Mouse (Mus musculus) MEL (cell line): ENCODE results near the gene Inpp5b. TPM values are rescaled to one million over a fixed set of nuclear protein-coding genes. Genes with fewer than 3 reads are reported as not detected.

Experiments
- DNase-seq: peaks from one replicate; pipeline ENCODE4 v3.0.0; 2011; ENCODE audit warnings: low read depth, low spot score
- H3K27ac ChIP-seq: 2 replicates; pipeline ENCODE4 v1.5.1; 2012; ENCODE audit warnings: low read depth, mild to moderate bottlenecking, control low read depth, low read length, moderate library complexity; ENCODE audit not compliant: control insufficient read depth
- H3K27me3 ChIP-seq, 2 experiments: fragments of 150-350 bp in 1 of 2; sonication (generic) in 1 of 2; 2 replicates each; pipeline ENCODE4 v1.6.1; 2012; ENCODE audit warnings: low read length in 2 of 2, mild to moderate bottlenecking in 2 of 2, improper control_type of control experiment in 1 of 2, moderate library complexity in 1 of 2; ENCODE audit not compliant: insufficient read depth in 2 of 2, control insufficient read depth in 1 of 2
- H3K36me3 ChIP-seq, 2 experiments: 2 replicates each; pipeline ENCODE4 v1.6.1; 2012 to 2014; ENCODE audit warnings: low read length in 2 of 2, improper control_type of control experiment in 1 of 2, inconsistent platforms in 1 of 2, mild to moderate bottlenecking in 1 of 2; ENCODE audit not compliant: insufficient read depth in 2 of 2, control insufficient read depth in 1 of 2
- H3K4me1 ChIP-seq, 2 experiments: fragments of 150-350 bp in 1 of 2; sonication (generic) in 1 of 2; 2 replicates each; pipeline ENCODE4 v1.6.1; 2012; ENCODE audit warnings: low read length in 2 of 2, improper control_type of control experiment in 1 of 2, mild to moderate bottlenecking in 1 of 2; ENCODE audit not compliant: insufficient read depth in 2 of 2, control insufficient read depth in 1 of 2
- H3K4me3 ChIP-seq, 2 experiments: fragments of 150-350 bp in 1 of 2; sonication (generic) in 1 of 2; 2 replicates each; pipeline ENCODE4 v1.5.1; 2012; ENCODE audit warnings: low read depth in 2 of 2, low read length in 2 of 2, mild to moderate bottlenecking in 2 of 2, moderate library complexity in 2 of 2, control low read depth in 1 of 2, improper control_type of control experiment in 1 of 2; ENCODE audit not compliant: control insufficient read depth in 1 of 2, insufficient read depth in 1 of 2
- H3K79me2 ChIP-seq: 2 replicates; pipeline ENCODE4 v1.6.1; 2012; ENCODE audit warnings: mild to moderate bottlenecking, low read length, moderate library complexity; ENCODE audit not compliant: control insufficient read depth, poor library complexity, insufficient read depth
- H3K9ac ChIP-seq: 2 replicates; pipeline ENCODE4 v1.6.1; 2012; ENCODE audit warnings: low read depth, mild to moderate bottlenecking, control low read depth, low read length, moderate library complexity; ENCODE audit not compliant: control insufficient read depth, poor library complexity, severe bottlenecking
- H3K9me3 ChIP-seq: fragments of 150-350 bp; sonication (generic); replicated peaks from 2 replicates; pipeline ENCODE4 v1.6.1; 2012; ENCODE audit warnings: mild to moderate bottlenecking, low read length, improper control_type of control experiment, moderate library complexity; ENCODE audit not compliant: insufficient read depth
- BHLHE40 ChIP-seq: IDR thresholded peaks from 2 replicates; pipeline ENCODE4 v1.6.1; 2012; ENCODE audit warnings: low read depth, mild to moderate bottlenecking, inconsistent platforms, low read length, improper control_type of control experiment, borderline replicate concordance
- CHD1 ChIP-seq: IDR thresholded peaks from 2 replicates; pipeline ENCODE4 v1.6.1; 2012; ENCODE audit warnings: low read depth, mild to moderate bottlenecking, inconsistent platforms, low read length, improper control_type of control experiment
- E2F4 ChIP-seq: IDR thresholded peaks from 2 replicates; pipeline ENCODE4 v1.6.1; 2011; ENCODE audit warnings: low read depth, low read length, improper control_type of control experiment, borderline replicate concordance
- ELF1 ChIP-seq: IDR thresholded peaks from 2 replicates; pipeline ENCODE4 v1.6.1; 2014; ENCODE audit warnings: low read depth, mild to moderate bottlenecking, inconsistent platforms, low read length, improper control_type of control experiment, moderate library complexity
- EP300 ChIP-seq, 2 experiments: IDR thresholded peaks; 2 replicates each; pipeline ENCODE4 v1.6.1; 2011; ENCODE audit warnings: improper control_type of control experiment in 2 of 2, low read length in 2 of 2, low read depth in 1 of 2, mild to moderate bottlenecking in 1 of 2
- GABPA ChIP-seq: IDR thresholded peaks from 2 replicates; pipeline ENCODE4 v1.6.1; 2012; ENCODE audit warnings: low read depth, mild to moderate bottlenecking, inconsistent platforms, low read length, improper control_type of control experiment, moderate library complexity
- GATA1 ChIP-seq: IDR thresholded peaks from 2 replicates; pipeline ENCODE4 v1.6.1; 2011; ENCODE audit warnings: low read depth, low read length, improper control_type of control experiment
- KAT2A ChIP-seq: conservative IDR thresholded peaks from 2 replicates; pipeline ENCODE4 v1.6.1; 2012; ENCODE audit warnings: low read depth, low read length, improper control_type of control experiment, inconsistent platforms
- MAZ ChIP-seq: IDR thresholded peaks from 2 replicates; pipeline ENCODE4 v1.6.1; 2012; ENCODE audit warnings: low read depth, mild to moderate bottlenecking, inconsistent platforms, low read length, improper control_type of control experiment
- MXI1 ChIP-seq: IDR thresholded peaks from 2 replicates; pipeline ENCODE4 v1.6.1; 2011; ENCODE audit warnings: mild to moderate bottlenecking, low read depth, low read length, improper control_type of control experiment
- POLR2A ChIP-seq, 2 experiments: IDR thresholded peaks; 2 replicates each; pipeline ENCODE4 v1.6.1; 2011 to 2012; ENCODE audit warnings: low read length in 2 of 2, mild to moderate bottlenecking in 2 of 2, control low read depth in 1 of 2, improper control_type of control experiment in 1 of 2, low read depth in 1 of 2, moderate library complexity in 1 of 2; ENCODE audit not compliant: control insufficient read depth in 1 of 2, insufficient read depth in 1 of 2, poor library complexity in 1 of 2
- RAD21 ChIP-seq: IDR thresholded peaks from 2 replicates; pipeline ENCODE4 v1.6.1; 2011; ENCODE audit warnings: mild to moderate bottlenecking, low read depth, low read length, improper control_type of control experiment
- RCOR1 ChIP-seq: IDR thresholded peaks from 2 replicates; pipeline ENCODE4 v1.6.1; 2012; ENCODE audit warnings: low read depth, mild to moderate bottlenecking, inconsistent platforms, low read length, improper control_type of control experiment
- TBP ChIP-seq: IDR thresholded peaks from 2 replicates; pipeline ENCODE4 v1.8.0; 2011; ENCODE audit warnings: low read depth, low read length, improper control_type of control experiment
- TCF12 ChIP-seq: IDR thresholded peaks from 2 replicates; pipeline ENCODE4 v1.6.1; 2014; ENCODE audit warnings: low read depth, mild to moderate bottlenecking, inconsistent platforms, low read length, improper control_type of control experiment, moderate library complexity
- USF2 ChIP-seq, 2 experiments: IDR thresholded peaks; 2 replicates each; pipeline ENCODE4 v1.6.1; 2011 to 2012; ENCODE audit warnings: improper control_type of control experiment in 2 of 2, low read length in 2 of 2, borderline replicate concordance in 1 of 2, inconsistent platforms in 1 of 2, low read depth in 1 of 2, mild to moderate bottlenecking in 1 of 2; ENCODE audit not compliant: insufficient read depth in 1 of 2
- ZKSCAN1 ChIP-seq: IDR thresholded peaks from 2 replicates; pipeline ENCODE4 v1.6.1; 2012; ENCODE audit warnings: low read depth, mild to moderate bottlenecking, inconsistent platforms, low read length, improper control_type of control experiment, moderate library complexity
- ZMIZ1 ChIP-seq: IDR thresholded peaks from 2 replicates; pipeline ENCODE4 v1.6.1; 2012; ENCODE audit warnings: low read depth, mild to moderate bottlenecking, inconsistent platforms, low read length, improper control_type of control experiment, moderate library complexity
- ZNF384 ChIP-seq: IDR thresholded peaks from 2 replicates; pipeline ENCODE4 v1.6.1; 2012; ENCODE audit warnings: low read depth, mild to moderate bottlenecking, inconsistent platforms, low read length, improper control_type of control experiment
- polyA plus RNA-seq, 2 experiments: library from polyadenylated mRNA; stranded (reverse) in 1 of 2; unstranded in 1 of 2; fragments of >175 nt in 1 of 2; fragments of >200 nt in 1 of 2; gene quantifications; 2 replicates each; pipeline versions ENCODE4 v1.2.1 to v1.2.4; 2012; ENCODE audit warnings: low replicate concordance in 2 of 2, low read depth in 1 of 2; ENCODE audit not compliant: insufficient read length in 2 of 2, insufficient read depth in 1 of 2, missing spikeins in 1 of 2
- total RNA-seq: library from RNA; depleted of rRNA; stranded (reverse); fragments of 300-350 nt; gene quantifications from 2 replicates; pipeline ENCODE4 v1.2.3, GENCODE M21; 2012

Gene Inpp5b
- total and polyA plus RNA-seq, 3 experiments: 28.6 to 52.5 TPM; not detected in 1

DNA sequence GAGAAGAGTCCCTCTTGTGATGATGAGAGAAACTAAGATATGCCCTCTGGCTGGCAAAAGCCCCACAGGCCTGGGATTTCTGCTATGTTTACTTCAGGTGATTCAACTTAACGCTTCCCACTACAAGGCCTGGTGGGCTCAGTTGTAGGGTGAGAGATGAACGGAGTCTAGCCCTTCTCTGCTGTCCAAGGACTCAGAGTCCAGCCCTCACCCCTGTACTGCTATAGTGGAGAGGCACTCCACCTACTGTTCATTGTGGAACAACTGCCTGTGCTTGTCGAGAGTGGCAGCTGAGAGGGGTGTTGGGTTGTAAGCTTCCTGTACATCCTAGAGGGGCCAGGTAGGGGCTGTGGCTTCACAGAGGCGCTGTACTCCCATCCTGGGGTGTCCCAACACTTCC lies 3.6 kb upstream of the Inpp5b start:
- no peak overlapping the region for H3K9ac ChIP-seq
- no peaks in the 10 kb centered on the region; the same call in 1 of the 2 replicates for H3K79me2 ChIP-seq
- no peak overlapping the region for H3K4me3 ChIP-seq
- H3K4me1 ChIP-seq: peaks cover 0 to 2% of the 10 kb centered on the region in 2 experiments; a peak in 1 of 4 replicates
- H3K9me3 ChIP-seq: no peaks in the 10 kb centered on the region
- H3K27me3 ChIP-seq: no peaks in the 10 kb centered on the region
- H3K27ac ChIP-seq: no peak overlapping the region
- H3K36me3 ChIP-seq: no peaks in the 10 kb centered on the region; a peak in 1 of 4 replicates
- no peak for DNase-seq
- no peak for TF ChIP-seq E2F4
- TF ChIP-seq BHLHE40: no peak
- TF ChIP-seq EP300 (IDR thresholded peaks at IDR 0.05; ENCODE audit: low read depth in 1 of 2, low read length in 2 of 2): no peak

DNA sequence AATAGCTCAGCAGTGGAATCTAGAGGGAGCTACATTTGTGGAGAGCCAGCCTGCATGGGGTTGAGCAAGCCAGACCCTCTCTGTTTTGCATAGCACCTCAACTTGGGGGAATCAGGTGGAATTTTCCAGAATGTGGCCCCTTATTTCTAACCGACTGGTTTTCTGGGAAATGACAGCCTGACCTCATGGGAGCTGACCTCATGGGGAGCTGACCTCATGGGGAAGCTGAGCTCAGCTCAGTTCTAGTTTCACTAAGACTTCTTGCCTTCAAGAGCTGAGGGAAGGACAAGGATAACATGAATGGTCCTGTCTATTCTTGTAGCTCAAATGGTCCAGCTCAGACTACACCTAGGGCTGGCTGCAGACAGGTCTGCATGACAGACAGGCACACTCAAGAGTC lies 2.9 kb upstream of the Inpp5b start:
- no peaks in the 10 kb centered on the region; the same call in 1 of the 2 replicates for H3K79me2 ChIP-seq
- no peak overlapping the region for H3K9ac ChIP-seq
- TF ChIP-seq RAD21 (no peak), TBP (no peak), POLR2A (IDR thresholded peaks at IDR 0.05; ENCODE audit: control insufficient read depth in 1 of 2, insufficient read depth in 1 of 2, low read depth in 1 of 2, low read length in 2 of 2, poor library complexity in 1 of 2) (no peak), KAT2A (no peak), MXI1 (no peak), RCOR1 (no peak), MAZ (no peak), USF2 (IDR thresholded peaks at IDR 0.05; ENCODE audit: borderline replicate concordance in 1 of 2, insufficient read depth in 1 of 2, low read depth in 1 of 2, low read length in 2 of 2) (no peak), E2F4 (no peak), TCF12 (no peak), GATA1 (no peak), GABPA (no peak), ZNF384 (no peak), ELF1 (no peak), ZKSCAN1 (no peak), CHD1 (no peak), ZMIZ1 (no peak)
- TF ChIP-seq, all 39 proteins: peak for 0
- H3K27ac ChIP-seq: no peak overlapping the region
- H3K9me3 ChIP-seq: no peaks in the 10 kb centered on the region
- peaks cover 0 to 2% of the 10 kb centered on the region in 2 experiments; a peak in 1 of 4 replicates for H3K4me1 ChIP-seq
- no peaks in the 10 kb centered on the region; a peak in 1 of 4 replicates for H3K36me3 ChIP-seq
- H3K27me3 ChIP-seq: no peaks in the 10 kb centered on the region
- no peak overlapping the region for H3K4me3 ChIP-seq
- no peak for DNase-seq
